Mouse (Mus musculus) midbrain, embryonic 16.5 days (tissue): Measurements from ENCODE around the gene Aup1. TPM values are rescaled to one million over a fixed set of nuclear protein-coding genes. Genes with fewer than 3 reads are reported as not detected.

Experiments
- ATAC-seq: fragments of 200-750 bp; cut with Nextera tagmentation; 2 replicates; pipeline ENCODE4 v1.8.0; 2017; ENCODE audit warnings: moderate TSS enrichment
- H3K27ac ChIP-seq: fragments of 300-500 bp; sonication (generic); 2 replicates; pipeline ENCODE4 v1.5.1; 2014; ENCODE audit warnings: mild to moderate bottlenecking, low read length, mixed read lengths
- H3K27me3 ChIP-seq: fragments of 300-500 bp; sonication (generic); 2 replicates; pipeline ENCODE4 v1.6.1; 2014; ENCODE audit warnings: low read depth, low read length, mixed read lengths; ENCODE audit not compliant: control insufficient read depth, insufficient read depth
- H3K36me3 ChIP-seq: fragments of 300-500 bp; sonication (generic); 2 replicates; pipeline ENCODE4 v1.6.1; 2014; ENCODE audit warnings: mild to moderate bottlenecking, low read length, moderate library complexity, mixed read lengths; ENCODE audit not compliant: control insufficient read depth, insufficient read depth
- H3K4me1 ChIP-seq: fragments of 300-500 bp; sonication (generic); 2 replicates; pipeline ENCODE4 v1.6.1; 2014; ENCODE audit warnings: mild to moderate bottlenecking, low read length, mixed read lengths; ENCODE audit not compliant: control insufficient read depth, insufficient read depth
- H3K4me2 ChIP-seq: fragments of 300-500 bp; sonication (generic); 2 replicates; pipeline ENCODE4 v1.6.1; 2014; ENCODE audit warnings: mild to moderate bottlenecking, low read length, mixed read lengths
- H3K4me3 ChIP-seq: fragments of 300-500 bp; sonication (generic); 2 replicates; pipeline ENCODE4 v1.5.1; 2014; ENCODE audit warnings: low read depth, mild to moderate bottlenecking, low read length, moderate library complexity, mixed read lengths
- H3K9ac ChIP-seq: fragments of 300-500 bp; sonication (generic); 2 replicates; pipeline ENCODE4 v1.6.1; 2014; ENCODE audit warnings: low read depth, low read length, mixed read lengths
- H3K9me3 ChIP-seq: fragments of 300-500 bp; sonication (generic); replicated peaks from 2 replicates; pipeline ENCODE4 v1.6.1; 2014; ENCODE audit warnings: mild to moderate bottlenecking, low read length, mixed read lengths; ENCODE audit not compliant: control insufficient read depth, poor library complexity, severe bottlenecking
- WGBS: fragments of 180-500 bp; shearing (Covaris S2); extraction: QIAGEN DNeasy Blood & Tissue Kit; methylation state at CpG from one replicate; pipeline ENCODE4 v1.1.7; 2014; 5-methylcytosine and 5-hydroxymethylcytosine counted together
- polyA plus RNA-seq: library from polyadenylated mRNA; unstranded; fragments of >200 nt; fragmentation: Nextera tagmentation; extraction: Ambion mirVana; gene quantifications from 2 replicates; pipeline ENCODE4 v1.2.1, GENCODE M21; 2015

The Aup1 gene
- 176 and 184 TPM in 2 replicates for polyA plus RNA-seq

GRCm38 (mm10) chr6:83054074-83054851 is at the start of gene Aup1:
TSS of gene Aup1 (plus strand) at chr6:83054521.
- no peaks in the 10 kb centered on the region for H3K27me3 ChIP-seq
- H3K9me3 ChIP-seq = no peaks in the 10 kb centered on the region
- under 1% methylated on average over 64 of the region's 64 CpGs for WGBS
- peak; percentile 98 for ATAC-seq
- peaks cover 18% of the 10 kb centered on the region; the same call in 1 of the 2 replicates for H3K36me3 ChIP-seq
- peak within 1 kb of the TSS; percentile 96 for H3K9ac ChIP-seq
- H3K4me1 ChIP-seq = peaks cover 24% of the 10 kb centered on the region
- peak within 1 kb of the TSS; percentile 100 for H3K4me3 ChIP-seq
- H3K27ac ChIP-seq = peak within 1 kb of the TSS; percentile 87
- peak within 1 kb of the TSS; percentile 87 for H3K4me2 ChIP-seq

GRCm38 (mm10) chr6:83004872-83005271 is 49.4 kb upstream of the Aup1 start:
- Histone ChIP-seq H3K4me1 (no peaks in the 10 kb centered on the region), H3K4me2 (no peak overlapping the region), H3K36me3 (no peaks in the 10 kb centered on the region), H3K9ac (no peak overlapping the region), H3K27me3 (no peaks in the 10 kb centered on the region), H3K4me3 (no peak overlapping the region), H3K27ac (no peak overlapping the region), H3K9me3 (no peaks in the 10 kb centered on the region)
- 52% methylated on average over 7 of the region's 7 CpGs for WGBS
- no peak for ATAC-seq

- WGBS = 87% methylated on average over 10 of the region's 10 CpGs
- Histone ChIP-seq H3K27ac (no peak overlapping the region), H3K9me3 (no peaks in the 10 kb centered on the region), H3K4me3 (no peak overlapping the region), H3K4me2 (no peak overlapping the region), H3K36me3 (no peaks in the 10 kb centered on the region), H3K9ac (no peak overlapping the region), H3K4me1 (no peaks in the 10 kb centered on the region), H3K27me3 (no peaks in the 10 kb centered on the region)
- ATAC-seq = no peak
Measured at GRCm38 (mm10) chr6:83005444-83006011, 48.8 kb upstream of the Aup1 start.

- no peak overlapping the region for H3K9ac ChIP-seq
- whole genome bisulfite sequencing = 89% methylated on average over 6 of the region's 6 CpGs
- ATAC-seq = no peak
- no peaks in the 10 kb centered on the region for H3K36me3 ChIP-seq
- H3K4me3 ChIP-seq = no peak overlapping the region
- H3K9me3 ChIP-seq = no peaks in the 10 kb centered on the region
- no peaks in the 10 kb centered on the region for H3K4me1 ChIP-seq
- no peak overlapping the region for H3K27ac ChIP-seq
- H3K4me2 ChIP-seq = no peak overlapping the region
- H3K27me3 ChIP-seq = no peaks in the 10 kb centered on the region
Measured at GRCm38 (mm10) chr6:83006114-83006513, 48.2 kb upstream of the Aup1 start.

GRCm38 (mm10) chr6:83008659-83009058 is 45.7 kb upstream of the Aup1 start:
- no peaks in the 10 kb centered on the region for H3K27me3 ChIP-seq
- no peak overlapping the region for H3K4me2 ChIP-seq
- ATAC-seq = no peak
- no peak overlapping the region for H3K4me3 ChIP-seq
- H3K9ac ChIP-seq = no peak overlapping the region
- no peaks in the 10 kb centered on the region for H3K4me1 ChIP-seq
- no peaks in the 10 kb centered on the region for H3K9me3 ChIP-seq
- H3K27ac ChIP-seq = no peak overlapping the region
- no peaks in the 10 kb centered on the region for H3K36me3 ChIP-seq
- 76% methylated on average over 3 of the region's 3 CpGs for WGBS

- Histone ChIP-seq H3K4me2 (no peak overlapping the region), H3K27ac (no peak overlapping the region), H3K36me3 (no peaks in the 10 kb centered on the region), H3K9me3 (no peaks in the 10 kb centered on the region), H3K27me3 (no peaks in the 10 kb centered on the region), H3K9ac (no peak overlapping the region), H3K4me1 (no peaks in the 10 kb centered on the region), H3K4me3 (no peak overlapping the region)
- WGBS = 79% methylated on average over 7 of the region's 7 CpGs
- ATAC-seq = no peak
Measured at GRCm38 (mm10) chr6:83010010-83010409, 44.3 kb upstream of the Aup1 start.

GRCm38 (mm10) chr6:83011255-83011654 is 43.1 kb upstream of the Aup1 start:
- H3K9me3 ChIP-seq = no peaks in the 10 kb centered on the region
- 85% methylated on average over 7 of the region's 7 CpGs for WGBS
- no peak overlapping the region for H3K4me2 ChIP-seq
- H3K27me3 ChIP-seq = no peaks in the 10 kb centered on the region
- ATAC-seq = no peak
- no peak overlapping the region for H3K27ac ChIP-seq
- no peaks in the 10 kb centered on the region for H3K4me1 ChIP-seq
- H3K36me3 ChIP-seq = no peaks in the 10 kb centered on the region
- no peak overlapping the region for H3K9ac ChIP-seq
- H3K4me3 ChIP-seq = no peak overlapping the region

GRCm38 (mm10) chr6:83011756-83012155 is 42.6 kb upstream of the Aup1 start:
- Histone ChIP-seq H3K9me3 (no peaks in the 10 kb centered on the region), H3K36me3 (no peaks in the 10 kb centered on the region), H3K27me3 (no peaks in the 10 kb centered on the region), H3K4me1 (no peaks in the 10 kb centered on the region), H3K4me3 (no peak overlapping the region), H3K27ac (no peak overlapping the region), H3K4me2 (no peak overlapping the region), H3K9ac (no peak overlapping the region)
- 81% methylated on average over 6 of the region's 6 CpGs for WGBS
- ATAC-seq = no peak

- Histone ChIP-seq H3K4me2 (no peak overlapping the region), H3K9ac (no peak overlapping the region), H3K27ac (no peak overlapping the region), H3K9me3 (no peaks in the 10 kb centered on the region), H3K27me3 (no peaks in the 10 kb centered on the region), H3K36me3 (no peaks in the 10 kb centered on the region), H3K4me1 (no peaks in the 10 kb centered on the region), H3K4me3 (no peak overlapping the region)
- ATAC-seq = no peak
- WGBS = 65% methylated on average over 5 of the region's 5 CpGs
Measured at GRCm38 (mm10) chr6:83013444-83013843, 40.9 kb upstream of the Aup1 start.
